Mouse (Mus musculus): ENCODE measurements at regions not wholly inside any gene's neighbourhood (a gene's known extent, or its start where the extent isn't known, plus 50 kb on each side); places are given as distances from the start of the nearest gene placed in this dataset.

- no peak for DNase-seq (ENCODE audit: low spot score in 2 of 2)
Measured at GRCm38 (mm10) chr15:87352812-87353211, 191.3 kb upstream of the Fam19a5 start.

GRCm38 (mm10) chr15:87353886-87354285, 190.2 kb upstream of the Fam19a5 start:
- no peak for DNase-seq (ENCODE audit: low spot score in 2 of 2)

DNA sequence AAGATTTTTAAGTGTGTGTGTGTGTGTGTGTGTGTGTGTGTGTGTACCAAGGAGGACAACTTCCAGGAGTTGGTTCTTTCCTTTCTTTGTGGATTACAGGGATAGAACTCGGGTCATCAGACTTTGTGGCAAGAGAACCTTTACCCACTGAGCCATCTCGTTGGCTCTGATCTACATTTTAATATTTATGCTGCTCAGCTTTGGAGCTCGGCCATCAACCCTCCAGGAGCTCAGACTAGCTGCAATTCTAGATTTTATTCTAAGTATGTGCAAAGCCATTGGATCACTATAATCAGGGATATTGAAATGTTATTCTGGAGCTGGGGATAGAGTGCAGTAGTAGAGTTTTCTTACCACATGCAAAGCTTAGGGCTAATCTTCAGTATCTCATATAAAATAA, 183.6 kb upstream of the Fam19a5 start:
- no peak for DNase-seq (ENCODE audit: low spot score in 2 of 2)

DNA sequence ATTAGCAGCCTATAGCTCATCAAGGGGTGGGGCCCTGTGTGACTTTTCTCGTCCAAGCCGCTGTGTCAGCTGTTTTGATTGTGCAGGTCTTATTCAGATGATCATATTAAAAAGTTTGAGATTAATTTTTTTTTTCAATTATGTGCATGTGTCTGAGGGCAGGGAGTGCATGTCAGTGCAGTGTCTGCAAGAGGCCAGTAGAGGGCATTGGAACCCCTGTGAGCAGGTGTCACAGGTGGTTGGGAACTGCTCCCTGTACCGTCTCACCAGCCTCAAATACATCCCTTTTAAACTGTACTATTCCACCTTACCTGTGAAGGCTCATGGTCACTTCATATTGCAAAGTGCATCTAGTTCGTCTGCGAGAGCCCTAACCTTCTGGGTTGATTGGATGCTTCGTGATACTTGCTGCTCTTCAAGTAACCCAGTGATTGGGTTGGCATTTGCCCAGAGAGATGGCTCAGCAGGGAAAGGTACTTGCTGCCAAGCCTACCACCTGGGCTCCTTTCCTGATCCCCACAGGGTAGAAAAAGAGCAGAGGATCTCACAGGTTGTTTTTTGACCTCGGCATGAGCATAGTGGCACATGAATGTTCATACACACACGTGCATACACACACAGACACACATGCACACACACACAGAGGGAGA, 178.3 kb upstream of the Fam19a5 start:
- no peak for DNase-seq (ENCODE audit: low spot score in 2 of 2)

DNA sequence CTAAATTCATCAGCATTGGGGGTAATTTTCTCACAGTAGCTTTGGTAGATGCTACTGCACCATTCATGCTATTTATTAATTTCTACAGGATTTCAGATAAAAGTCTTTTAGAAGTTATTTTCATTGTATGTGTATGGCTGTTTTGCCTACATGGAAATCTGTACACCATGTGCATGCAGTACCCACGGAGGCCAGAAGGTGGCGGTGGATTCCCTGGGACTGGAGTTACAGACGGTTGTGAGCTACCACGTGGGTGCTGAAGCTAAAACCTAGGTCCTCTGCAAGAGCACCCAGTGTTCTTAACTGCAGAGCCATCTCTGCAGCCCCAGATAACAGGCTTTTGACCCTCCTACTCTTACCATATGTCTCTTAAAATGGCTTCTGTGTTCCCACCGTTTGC, 176.7 kb upstream of the Fam19a5 start:
- no peak for DNase-seq (ENCODE audit: low spot score in 2 of 2)

GRCm38 (mm10) chr15:87369381-87369780, 174.7 kb upstream of the Fam19a5 start:
- no peak for DNase-seq (ENCODE audit: low spot score in 2 of 2)

DNA sequence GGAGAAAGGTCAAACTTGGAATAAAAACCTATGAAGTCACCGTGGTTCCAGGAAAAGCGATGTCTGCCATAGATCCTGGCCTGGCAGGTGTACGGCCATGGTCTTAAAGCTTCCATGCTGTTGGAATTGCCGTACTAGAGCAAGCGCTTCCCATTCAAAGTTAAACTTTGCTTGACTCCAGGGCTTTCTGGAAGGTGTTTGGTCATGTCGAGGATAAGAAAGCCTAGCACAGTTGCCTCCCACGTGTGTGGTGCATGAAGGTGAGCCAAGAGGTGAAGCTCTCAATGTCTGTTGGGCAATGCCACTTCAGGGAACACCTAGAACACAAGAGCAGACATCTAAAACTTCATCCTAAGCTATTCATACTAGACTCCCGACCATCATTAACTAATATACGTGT, 174.3 kb upstream of the Fam19a5 start:
- DNase-seq (ENCODE audit: low spot score in 2 of 2): no peak

DNA sequence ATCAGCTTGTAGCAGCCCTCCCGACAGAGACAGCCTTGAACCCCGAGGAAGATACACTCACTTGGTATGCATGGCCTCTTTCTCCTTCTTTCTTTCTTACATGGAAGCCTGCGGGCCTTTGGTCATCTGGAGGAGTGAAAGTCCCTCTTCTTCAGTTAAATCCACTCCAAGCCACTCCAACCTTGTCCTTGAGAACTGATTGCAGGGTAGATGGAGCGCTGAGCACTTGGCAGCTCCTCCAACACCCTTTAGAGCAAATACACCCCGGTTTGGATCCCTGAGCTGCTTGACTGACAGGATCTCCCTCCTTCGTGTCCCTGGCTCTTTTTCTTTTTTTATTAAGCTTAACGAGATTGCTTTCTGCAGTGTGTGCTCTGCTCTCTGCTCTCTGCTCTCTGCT, 173.3 kb upstream of the Fam19a5 start:
- no peak for DNase-seq (ENCODE audit: low spot score in 2 of 2)

- no peak for DNase-seq (ENCODE audit: low spot score in 2 of 2)
Measured at GRCm38 (mm10) chr15:87374670-87375069, 169.4 kb upstream of the Fam19a5 start.

GRCm38 (mm10) chr15:87375596-87376194, 168.4 kb upstream of the Fam19a5 start:
- no peak for DNase-seq (ENCODE audit: low spot score in 2 of 2)

DNA sequence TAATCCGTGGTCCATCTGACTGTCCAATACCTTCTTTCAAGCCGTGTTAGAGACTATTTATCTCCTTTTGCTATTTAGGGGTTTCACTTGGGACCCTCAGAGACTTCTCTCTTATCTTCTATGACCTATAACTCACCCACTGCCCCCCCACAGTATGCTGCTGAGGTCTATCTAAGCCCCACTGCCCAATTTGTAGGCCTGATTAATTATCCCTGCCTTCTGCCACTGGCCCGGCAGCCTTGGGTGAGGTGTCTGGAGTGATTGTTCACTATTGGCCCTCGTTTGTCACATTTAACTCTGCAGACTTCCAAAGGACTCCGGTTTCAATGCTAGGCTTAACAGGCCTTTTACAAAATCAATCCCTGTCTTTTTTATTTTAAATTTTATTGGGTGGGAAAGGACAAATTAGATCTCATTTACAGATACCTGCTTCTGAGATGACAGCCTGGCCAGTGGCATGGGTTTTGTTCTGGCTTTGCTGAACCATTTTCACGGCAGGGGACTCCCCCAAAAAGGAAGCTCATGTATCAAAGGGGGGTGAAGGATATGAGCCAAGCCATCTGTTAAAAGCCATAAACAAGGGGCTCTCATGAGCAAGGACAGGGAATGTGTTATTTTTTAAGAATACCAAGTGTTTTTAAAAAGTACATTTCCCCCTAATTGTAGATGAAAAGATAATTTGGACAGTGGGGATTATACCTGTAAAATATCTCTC, 160.4 kb upstream of the Fam19a5 start:
- DNase-seq (ENCODE audit: low spot score in 2 of 2): no peak

DNA sequence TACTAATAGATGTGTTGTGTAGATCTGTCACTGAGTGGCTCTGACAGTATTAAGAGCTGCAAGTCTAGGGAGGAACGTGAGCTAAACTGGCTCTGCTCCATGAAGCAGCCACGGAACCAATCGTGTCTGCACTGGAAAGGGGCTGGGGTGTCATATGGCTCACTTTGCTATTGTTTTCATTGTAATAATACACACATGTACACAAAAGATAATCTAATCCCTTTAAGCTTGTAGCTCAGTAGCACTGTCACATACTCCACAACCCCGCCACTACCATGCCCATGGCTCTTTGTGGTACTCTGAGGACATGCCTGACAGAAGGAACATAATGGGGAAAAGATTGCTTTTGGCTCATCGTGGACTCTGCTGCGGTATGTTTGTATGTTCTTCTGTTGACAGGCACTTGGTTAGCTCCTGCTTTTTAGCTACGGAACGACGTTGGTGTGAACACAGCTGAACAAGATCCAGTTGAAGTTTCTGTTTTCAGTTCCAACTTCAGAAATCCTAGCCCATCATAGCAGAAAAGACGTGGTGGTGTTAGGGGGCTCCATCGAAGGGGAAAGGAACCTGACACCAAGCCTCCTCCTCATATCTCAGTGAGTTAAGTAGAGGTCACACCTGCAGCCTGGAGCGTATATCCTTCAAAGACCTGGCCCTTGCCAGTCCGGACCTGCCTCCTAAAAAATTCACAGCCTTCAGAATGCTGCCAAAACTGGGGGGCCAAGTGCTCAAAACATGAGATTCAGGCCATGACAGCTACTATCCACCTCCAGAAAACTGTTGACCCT, 159.6 kb upstream of the Fam19a5 start:
- DNase-seq (ENCODE audit: low spot score in 2 of 2): no peak

DNA sequence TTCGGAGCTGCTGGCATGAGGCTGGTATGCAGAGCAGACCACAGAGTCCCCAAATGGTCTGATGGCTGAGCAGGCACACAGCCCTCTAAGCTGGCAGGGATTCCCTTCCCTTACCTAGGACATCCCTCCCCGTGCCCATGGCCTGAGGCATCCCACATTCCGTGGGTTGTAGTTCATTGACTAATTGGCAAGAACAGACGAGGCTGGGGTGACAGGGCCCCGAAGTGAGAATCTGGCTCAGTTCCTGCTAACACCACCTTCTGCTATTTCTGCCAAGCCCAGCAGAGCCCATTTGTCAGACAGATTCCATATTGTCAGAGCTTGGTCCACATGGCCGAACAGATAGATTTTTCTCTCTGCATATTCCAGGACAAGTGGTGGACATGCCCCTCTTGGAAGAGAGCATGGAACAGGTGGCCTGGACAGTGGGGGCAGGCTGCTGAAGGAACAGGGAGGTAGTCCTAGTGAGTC, 157.6 kb upstream of the Fam19a5 start:
- DNase-seq (ENCODE audit: low spot score in 2 of 2): no peak

DNA sequence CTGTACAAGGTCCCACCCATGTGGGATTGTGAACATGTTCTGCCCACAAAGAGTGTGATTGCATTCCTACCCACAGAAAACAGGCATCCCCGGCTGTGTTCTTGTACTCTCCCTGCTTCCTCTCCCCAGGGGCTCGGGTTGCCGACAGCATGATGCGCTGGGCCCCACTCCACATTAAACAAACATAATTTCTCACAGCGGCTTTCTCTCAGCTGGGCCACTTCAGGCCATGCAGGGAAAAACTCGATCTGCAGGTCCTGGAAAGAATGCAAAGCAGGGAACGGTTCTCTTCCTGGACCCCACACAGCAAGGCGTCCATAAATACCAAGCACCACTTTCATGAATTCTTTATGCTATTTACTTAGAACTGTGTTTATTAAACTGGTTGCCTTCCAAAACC, 152.7 kb upstream of the Fam19a5 start:
- DNase-seq (ENCODE audit: low spot score in 2 of 2): no peak

GRCm38 (mm10) chr15:87398396-87398795, 145.7 kb upstream of the Fam19a5 start:
- no peak for DNase-seq (ENCODE audit: low spot score in 2 of 2)

DNA sequence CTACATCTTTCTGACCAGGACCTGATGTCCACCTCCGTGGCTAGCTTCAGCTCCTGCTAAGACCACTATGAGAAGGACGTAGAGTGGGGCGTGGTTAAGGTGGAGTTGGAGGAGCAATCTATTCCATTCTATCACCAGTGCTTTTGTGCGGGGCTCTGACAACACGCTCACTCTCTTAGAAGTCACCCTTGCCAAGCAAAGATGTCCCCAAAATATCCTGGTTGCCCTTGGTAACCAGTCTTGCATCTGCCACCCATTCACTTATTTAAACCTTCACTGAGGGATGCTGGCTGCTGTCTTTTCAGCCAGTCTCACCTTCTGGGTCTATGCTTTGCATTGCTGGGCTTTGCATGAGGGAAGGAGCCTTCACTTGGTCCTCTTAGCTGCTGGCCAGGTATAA, 138.4 kb upstream of the Fam19a5 start:
- peak in 1 of 2 experiments; percentile 23 for DNase-seq (ENCODE audit: low spot score in 2 of 2)

DNA sequence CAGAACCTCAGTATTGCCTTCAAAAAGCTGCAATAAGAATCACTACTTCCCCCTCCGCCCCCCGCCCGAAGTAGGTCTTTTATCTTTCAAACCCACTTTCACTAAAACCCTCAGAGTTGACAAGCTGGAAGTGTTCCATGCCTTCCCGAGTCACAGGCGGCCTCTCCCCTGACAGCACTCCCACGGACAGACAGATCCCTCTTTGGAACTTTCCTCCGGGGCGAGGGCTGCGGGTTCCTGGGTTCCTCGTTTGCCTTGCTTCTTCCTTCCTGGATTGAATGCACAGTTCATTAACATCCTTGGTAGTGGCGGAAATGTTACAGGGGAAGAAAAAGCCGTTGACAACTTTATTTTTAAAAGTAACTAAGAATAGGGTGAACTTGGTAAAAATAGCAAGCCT, 132.1 kb upstream of the Fam19a5 start:
- no peak for DNase-seq (ENCODE audit: low spot score in 2 of 2)

GRCm38 (mm10) chr15:87415996-87416395, 128.1 kb upstream of the Fam19a5 start:
- no peak for DNase-seq (ENCODE audit: low spot score in 2 of 2)

DNA sequence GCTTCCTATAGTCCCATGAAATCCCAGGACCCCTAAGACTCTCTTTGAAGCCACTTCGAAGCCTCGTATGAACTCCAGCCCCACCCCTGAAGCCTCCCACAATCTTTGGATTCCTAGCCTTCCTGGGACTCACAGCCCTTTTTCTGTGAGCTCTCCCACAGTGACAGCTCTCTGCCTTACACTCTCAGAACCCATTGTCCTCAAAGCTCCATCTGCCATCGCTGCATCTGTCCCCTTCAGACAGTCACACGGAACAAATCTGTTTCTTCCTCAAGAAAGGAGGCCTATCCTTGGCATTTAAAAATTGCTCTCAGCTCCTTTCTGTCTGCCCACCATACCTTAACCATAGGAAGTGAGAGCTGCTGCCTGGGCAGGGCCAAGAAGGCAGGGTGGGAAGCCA, 122.4 kb upstream of the Fam19a5 start:
- no peak for DNase-seq (ENCODE audit: low spot score in 2 of 2)

DNA sequence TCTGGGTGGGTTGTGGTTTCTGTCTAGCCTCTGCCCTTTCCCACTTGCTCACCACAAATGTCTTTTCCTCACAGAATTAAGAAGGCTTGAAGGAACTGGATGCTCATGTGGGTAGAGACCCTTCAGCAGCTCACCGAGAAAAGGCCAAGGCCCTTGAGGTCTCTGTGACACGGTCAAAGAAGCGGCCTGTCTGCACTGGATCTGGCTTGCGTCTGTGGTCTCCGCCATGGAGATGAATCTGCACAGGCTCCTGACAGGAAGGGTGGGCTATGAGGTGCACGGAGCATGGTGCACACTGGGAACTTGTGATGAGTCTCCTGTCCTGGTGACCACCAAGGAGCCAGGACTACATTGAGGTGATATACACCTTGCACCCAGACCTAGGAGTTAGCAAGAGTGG, 110.8 kb upstream of the Fam19a5 start:
- DNase-seq (ENCODE audit: low spot score in 2 of 2): no peak

- no peak for DNase-seq (ENCODE audit: low spot score in 2 of 2)
Measured at GRCm38 (mm10) chr15:87433901-87434300, 110.2 kb upstream of the Fam19a5 start.

GRCm38 (mm10) chr15:87435566-87435965, 108.5 kb upstream of the Fam19a5 start:
- DNase-seq (ENCODE audit: low spot score in 2 of 2): no peak
